17 mouse cellular contexts compared by ENCODE assay signal in the genomic region with DNA sequence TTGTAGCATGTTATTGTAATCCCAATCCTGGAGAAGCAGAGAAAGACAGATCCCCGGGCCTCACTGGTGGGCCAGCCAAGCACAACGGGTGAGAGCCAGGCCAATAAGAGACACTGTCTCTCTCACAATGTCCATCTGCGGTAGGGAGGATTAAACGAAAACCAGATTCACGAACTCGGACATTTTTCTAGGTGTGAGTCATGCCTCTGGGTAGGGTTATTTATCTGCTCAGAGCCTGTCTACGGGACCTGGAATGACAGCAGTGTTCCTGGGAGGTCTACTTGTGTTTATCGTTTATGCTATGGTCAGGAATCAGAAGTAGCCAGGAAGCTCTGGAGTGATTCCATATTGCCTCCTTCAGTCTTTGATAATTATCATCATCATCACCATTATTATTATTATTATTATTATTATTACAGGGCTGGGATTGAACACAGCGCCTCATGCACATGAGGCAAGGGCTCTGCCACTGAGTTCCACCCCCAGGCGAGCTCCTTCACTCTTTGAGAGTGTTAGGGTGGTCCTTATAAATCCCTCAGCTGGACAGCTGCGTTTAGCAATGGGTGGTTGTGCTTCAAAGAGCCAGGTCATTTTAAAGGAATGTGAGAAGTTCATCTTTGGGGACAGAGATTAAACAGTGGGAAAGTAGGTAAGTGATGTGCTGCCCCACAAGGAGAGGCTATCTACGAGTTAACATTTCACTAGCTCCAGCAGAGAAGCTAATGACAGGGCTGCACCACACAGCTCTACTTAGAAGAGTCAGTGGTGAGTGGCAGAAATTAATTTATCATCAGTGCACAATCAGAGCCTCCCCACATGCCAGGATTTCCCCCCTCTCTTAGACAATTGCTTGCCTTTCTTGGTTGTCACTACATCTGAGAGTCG.
DNase-seq lines count a peak whose midpoint lies in the region; ATAC-seq lines count a peak whose summit lies in the region.
"Had no signal": no experiment of that assay in that cellular context is flagged by ENCODE, and none has a peak within 500 bp of the region (broad histone marks: within the 10 kb centered on the region; RNA-seq: fewer than 3 reads in every experiment).

No protein-coding gene starts in this region.

- ATAC-seq in forebrain, embryonic 15.5 days (replicated peaks) = no peak
- ATAC-seq in midbrain, embryonic 15.5 days (replicated peaks) = 0 out of 2 replicates have a peak, but pooled peaks have one; percentile 33
- ATAC-seq in midbrain, embryonic 13.5 days = no peak
- ATAC-seq in intestine, embryonic 15.5 days = peak; percentile 61
- ATAC-seq in hindbrain, embryonic 11.5 days (ENCODE audit: low FRiP score) = no peak
- no peak for ATAC-seq in CD4-positive, CD25-positive, alpha-beta regulatory T cell, adult 4 months
- ATAC-seq: inflammation-experienced regulatory T-cells, adult 6 months had no signal

- no peak overlapping the region for H3K9ac ChIP-seq in forebrain, embryonic 15.5 days (replicated peaks)
- no peak overlapping the region for H3K9ac ChIP-seq in midbrain, embryonic 15.5 days
- H3K9ac ChIP-seq in midbrain, embryonic 13.5 days (replicated peaks) = no peak overlapping the region
- no peak overlapping the region for H3K9ac ChIP-seq in intestine, embryonic 15.5 days
- H3K9ac ChIP-seq in hindbrain, embryonic 11.5 days (ENCODE audit: low read depth, low read length) = no peak overlapping the region
- H3K9ac ChIP-seq: heart, embryonic 15.5 days; hindbrain, embryonic 12.5 days; limb, embryonic 13.5 days; liver, embryonic 14.5 days had no signal

- 67% methylated on average over 13 of the region's 13 CpGs for WGBS in forebrain, embryonic 10.5 days
- 77% methylated on average over 13 of the region's 13 CpGs for WGBS in forebrain, embryonic 15.5 days
- 66% methylated on average over 13 of the region's 13 CpGs for WGBS in midbrain, embryonic 15.5 days
- 67% methylated on average over 13 of the region's 13 CpGs for WGBS in midbrain, embryonic 13.5 days
- 30% methylated on average over 13 of the region's 13 CpGs for WGBS in intestine, embryonic 15.5 days
- WGBS in hindbrain, embryonic 11.5 days = 66% methylated on average over 13 of the region's 13 CpGs

- no peaks in the 10 kb centered on the region for H3K9me3 ChIP-seq in forebrain, embryonic 10.5 days
- H3K9me3 ChIP-seq in forebrain, embryonic 15.5 days = no peaks in the 10 kb centered on the region
- no peaks in the 10 kb centered on the region for H3K9me3 ChIP-seq in midbrain, embryonic 15.5 days
- H3K9me3 ChIP-seq in midbrain, embryonic 13.5 days = peaks cover 2% of the 10 kb centered on the region; the same call in 1 of the 2 replicates
- H3K9me3 ChIP-seq in intestine, embryonic 15.5 days = no peaks in the 10 kb centered on the region
- H3K9me3 ChIP-seq in hindbrain, embryonic 11.5 days (ENCODE audit: control insufficient read depth, low read length) = no peaks in the 10 kb centered on the region
- H3K9me3 ChIP-seq: heart, embryonic 15.5 days; hindbrain, embryonic 12.5 days; limb, embryonic 13.5 days had no signal

- DNase-seq in forebrain, embryonic 10.5 days (ENCODE audit: extremely low spot score, low spot score) = no peak
- DNase-seq in hindbrain, embryonic 11.5 days (ENCODE audit: low spot score) = no peak
- DNase-seq: adrenal gland, adult 8-10 months; cerebellum, adult 18-20 months; kidney, postnatal 14 days; right cerebral cortex, postnatal 14 days; thymus, postnatal 25 days had no signal

- peaks cover 21% of the 10 kb centered on the region for H3K4me1 ChIP-seq in forebrain, embryonic 10.5 days
- no peaks in the 10 kb centered on the region for H3K4me1 ChIP-seq in forebrain, embryonic 15.5 days
- no peaks in the 10 kb centered on the region for H3K4me1 ChIP-seq in midbrain, embryonic 15.5 days
- no peaks in the 10 kb centered on the region; the same call in none of the 2 replicates for H3K4me1 ChIP-seq in midbrain, embryonic 13.5 days (replicated peaks)
- H3K4me1 ChIP-seq in intestine, embryonic 15.5 days (replicated peaks) = peaks cover 9% of the 10 kb centered on the region
- no peaks in the 10 kb centered on the region for H3K4me1 ChIP-seq in hindbrain, embryonic 11.5 days (replicated peaks; ENCODE audit: control insufficient read depth, insufficient read depth, low read length)
- H3K4me1 ChIP-seq: limb, embryonic 13.5 days had no signal

- H3K4me3 ChIP-seq in forebrain, embryonic 10.5 days = no peak overlapping the region
- no peak overlapping the region for H3K4me3 ChIP-seq in forebrain, embryonic 15.5 days
- no peak overlapping the region for H3K4me3 ChIP-seq in midbrain, embryonic 15.5 days
- no peak overlapping the region for H3K4me3 ChIP-seq in midbrain, embryonic 13.5 days (replicated peaks)
- H3K4me3 ChIP-seq in intestine, embryonic 15.5 days (replicated peaks) = no peak overlapping the region
- no peak overlapping the region for H3K4me3 ChIP-seq in hindbrain, embryonic 11.5 days (ENCODE audit: low read depth, low read length)
- H3K4me3 ChIP-seq: heart, embryonic 15.5 days; hindbrain, embryonic 12.5 days; limb, embryonic 13.5 days had no signal

- no peaks in the 10 kb centered on the region for H3K36me3 ChIP-seq in forebrain, embryonic 10.5 days (replicated peaks)
- H3K36me3 ChIP-seq in forebrain, embryonic 15.5 days = no peaks in the 10 kb centered on the region
- H3K36me3 ChIP-seq in midbrain, embryonic 15.5 days (replicated peaks) = no peaks in the 10 kb centered on the region
- no peaks in the 10 kb centered on the region for H3K36me3 ChIP-seq in midbrain, embryonic 13.5 days
- H3K36me3 ChIP-seq in intestine, embryonic 15.5 days = no peaks in the 10 kb centered on the region
- no peaks in the 10 kb centered on the region for H3K36me3 ChIP-seq in hindbrain, embryonic 11.5 days (ENCODE audit: control insufficient read depth, insufficient read depth, low read length)
- H3K36me3 ChIP-seq: heart, embryonic 15.5 days; hindbrain, embryonic 12.5 days; limb, embryonic 13.5 days had no signal

- peaks cover 7% of the 10 kb centered on the region; the same call in 1 of the 2 replicates for H3K27me3 ChIP-seq in forebrain, embryonic 10.5 days (ENCODE audit: poor library complexity, severe bottlenecking)
- no peaks in the 10 kb centered on the region for H3K27me3 ChIP-seq in forebrain, embryonic 15.5 days
- H3K27me3 ChIP-seq in midbrain, embryonic 15.5 days (replicated peaks) = no peaks in the 10 kb centered on the region
- 0 out of 2 replicates have a peak, but pooled peaks cover 7% of the 10 kb centered on the region for H3K27me3 ChIP-seq in midbrain, embryonic 13.5 days
- no peaks in the 10 kb centered on the region for H3K27me3 ChIP-seq in intestine, embryonic 15.5 days (replicated peaks)
- H3K27me3 ChIP-seq in hindbrain, embryonic 11.5 days (ENCODE audit: control insufficient read depth, insufficient read depth, low read length) = no peaks in the 10 kb centered on the region
- H3K27me3 ChIP-seq: heart, embryonic 15.5 days; hindbrain, embryonic 12.5 days had no signal

- 0 out of 2 replicates have a peak overlapping the region, but pooled peaks have one; percentile 1 for H3K27ac ChIP-seq in forebrain, embryonic 10.5 days
- H3K27ac ChIP-seq in forebrain, embryonic 15.5 days (replicated peaks) = no peak overlapping the region
- H3K27ac ChIP-seq in midbrain, embryonic 15.5 days = no peak overlapping the region
- no peak overlapping the region for H3K27ac ChIP-seq in midbrain, embryonic 13.5 days
- 0 out of 2 replicates have a peak overlapping the region, but pooled peaks have one; percentile 19 for H3K27ac ChIP-seq in intestine, embryonic 15.5 days
- no peak overlapping the region for H3K27ac ChIP-seq in hindbrain, embryonic 11.5 days (ENCODE audit: low read depth, low read length)
- H3K27ac ChIP-seq: heart, embryonic 15.5 days; hindbrain, embryonic 12.5 days; limb, embryonic 13.5 days; liver, embryonic 14.5 days had no signal

- H3K4me2 ChIP-seq in forebrain, embryonic 15.5 days (replicated peaks) = no peak overlapping the region
- H3K4me2 ChIP-seq in midbrain, embryonic 15.5 days = no peak overlapping the region
- H3K4me2 ChIP-seq in midbrain, embryonic 13.5 days (replicated peaks) = no peak overlapping the region
- H3K4me2 ChIP-seq in intestine, embryonic 15.5 days (replicated peaks) = no peak overlapping the region
- H3K4me2 ChIP-seq in hindbrain, embryonic 11.5 days (replicated peaks; ENCODE audit: low read depth, low read length) = no peak overlapping the region
- H3K4me2 ChIP-seq: heart, embryonic 15.5 days; hindbrain, embryonic 12.5 days; limb, embryonic 13.5 days had no signal

Comparison
In these comparisons a context has a peak if more than half of its experiments do, and no peak if none do; other contexts are left out.
1. H3K27ac ChIP-seq: peak in forebrain, embryonic 10.5 days (single experiment) and intestine, embryonic 15.5 days (single experiment); none in forebrain, embryonic 15.5 days (single experiment), midbrain, embryonic 15.5 days (single experiment), midbrain, embryonic 13.5 days (single experiment) and hindbrain, embryonic 11.5 days (single experiment).
2. ATAC-seq: peak in midbrain, embryonic 15.5 days (single experiment) and intestine, embryonic 15.5 days (single experiment); none in forebrain, embryonic 15.5 days (single experiment), midbrain, embryonic 13.5 days (single experiment), hindbrain, embryonic 11.5 days (single experiment) and CD4-positive, CD25-positive, alpha-beta regulatory T cell, adult 4 months (single experiment).